Mouse (Mus musculus) C2C12 (cell line): ENCODE data around the gene Rtl6. TPM values are rescaled to one million over a fixed set of nuclear protein-coding genes. Genes with fewer than 3 reads are reported as not detected.

Source experiments
- H3K27me3 ChIP-seq: one replicate; pipeline ENCODE4 v1.6.1; 2011; ENCODE audit not compliant: control insufficient read depth, insufficient read depth, insufficient read length
- H3K36me3 ChIP-seq: one replicate; pipeline ENCODE4 v1.6.1; 2011; ENCODE audit not compliant: control insufficient read depth, insufficient read depth
- H3K4me3 ChIP-seq: one replicate; pipeline ENCODE4 v1.5.1; 2011; ENCODE audit warnings: mild to moderate bottlenecking, control low read depth; ENCODE audit not compliant: poor library complexity, insufficient read depth, severe bottlenecking
- H3K79me2 ChIP-seq: one replicate; pipeline ENCODE4 v1.6.1; 2011; ENCODE audit not compliant: control insufficient read depth, insufficient read depth
- H3K79me3 ChIP-seq: one replicate; pipeline ENCODE4 v1.6.1; 2011; ENCODE audit warnings: low read depth, control low read depth
- H3ac ChIP-seq: one replicate; pipeline ENCODE3; 2011; ENCODE audit warnings: low read depth; ENCODE audit not compliant: control insufficient read depth, insufficient read length
- CEBPB ChIP-seq: IDR thresholded peaks from one replicate; pipeline ENCODE4 v1.6.1; 2011; ENCODE audit warnings: low read depth, mild to moderate bottlenecking, control low read depth, moderate library complexity
- CTCF ChIP-seq: IDR thresholded peaks from one replicate; pipeline ENCODE4 v1.5.1; 2011; ENCODE audit not compliant: control insufficient read depth, insufficient read depth, insufficient read length
- FOSL1 ChIP-seq: IDR thresholded peaks from one replicate; pipeline ENCODE4 v1.8.0; 2011; ENCODE audit warnings: mild to moderate bottlenecking, low read length; ENCODE audit not compliant: poor library complexity, insufficient read depth, severe bottlenecking
- MAX ChIP-seq: IDR thresholded peaks from one replicate; pipeline ENCODE4 v1.6.1; 2011; ENCODE audit warnings: mild to moderate bottlenecking, control low read depth
- MYOD1 ChIP-seq: IDR thresholded peaks from one replicate; pipeline ENCODE4 v1.6.1; 2011; ENCODE audit warnings: low read depth; ENCODE audit not compliant: control insufficient read depth, insufficient read length
- MYOG ChIP-seq: IDR thresholded peaks from one replicate; pipeline ENCODE4 v1.6.1; 2011; ENCODE audit not compliant: control insufficient read depth, insufficient read length; ENCODE audit errors: extremely low read depth
- USF1 ChIP-seq: IDR thresholded peaks from one replicate; pipeline ENCODE4 v1.6.1; 2011; ENCODE audit warnings: low read depth, mild to moderate bottlenecking, control low read depth, moderate library complexity
- polyA plus RNA-seq: library from polyadenylated mRNA; unstranded; fragments of >200 nt; fragmentation: generic; extraction: Trizol; gene quantifications from one replicate; pipeline ENCODE4 v1.2.1, GENCODE M21; 2012; ENCODE audit warnings: missing spikeins

Rtl6 gene
- polyA plus RNA-seq, 1 experiment, result 0.01 TPM

DNA sequence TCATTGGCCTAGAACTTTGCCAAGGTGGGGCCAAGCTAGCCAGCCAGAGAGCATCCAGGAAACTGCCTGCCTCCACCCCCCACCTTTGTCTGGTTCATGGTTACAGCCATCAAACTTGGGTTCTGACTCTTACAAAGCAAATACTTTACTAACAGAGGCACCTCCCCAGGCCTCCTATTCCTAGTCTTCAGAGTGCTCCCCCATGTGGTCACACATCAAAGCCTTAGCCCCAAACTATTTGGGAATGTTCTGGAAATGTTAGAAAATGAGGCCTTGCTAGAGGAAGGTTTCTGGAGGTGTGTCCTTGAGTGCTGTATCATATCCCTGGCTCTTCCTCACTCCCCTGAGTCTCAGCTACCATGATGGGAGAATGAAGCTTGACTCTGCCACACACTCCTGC, 39.4 kb upstream of the Rtl6 start:
- Histone ChIP-seq H3K79me3 (no peaks in the 10 kb centered on the region), H3K79me2 (no peaks in the 10 kb centered on the region), H3K27me3 (peaks cover 42% of the 10 kb centered on the region), H3K4me3 (no peak overlapping the region), H3ac (no peak overlapping the region), H3K36me3 (no peaks in the 10 kb centered on the region)
- no peak for TF ChIP-seq MAX
- TF ChIP-seq CTCF, result no peak
- TF ChIP-seq MYOD1, result no peak
- no peak for TF ChIP-seq USF1
- TF ChIP-seq MYOG, result no peak
- TF ChIP-seq FOSL1, result no peak

DNA sequence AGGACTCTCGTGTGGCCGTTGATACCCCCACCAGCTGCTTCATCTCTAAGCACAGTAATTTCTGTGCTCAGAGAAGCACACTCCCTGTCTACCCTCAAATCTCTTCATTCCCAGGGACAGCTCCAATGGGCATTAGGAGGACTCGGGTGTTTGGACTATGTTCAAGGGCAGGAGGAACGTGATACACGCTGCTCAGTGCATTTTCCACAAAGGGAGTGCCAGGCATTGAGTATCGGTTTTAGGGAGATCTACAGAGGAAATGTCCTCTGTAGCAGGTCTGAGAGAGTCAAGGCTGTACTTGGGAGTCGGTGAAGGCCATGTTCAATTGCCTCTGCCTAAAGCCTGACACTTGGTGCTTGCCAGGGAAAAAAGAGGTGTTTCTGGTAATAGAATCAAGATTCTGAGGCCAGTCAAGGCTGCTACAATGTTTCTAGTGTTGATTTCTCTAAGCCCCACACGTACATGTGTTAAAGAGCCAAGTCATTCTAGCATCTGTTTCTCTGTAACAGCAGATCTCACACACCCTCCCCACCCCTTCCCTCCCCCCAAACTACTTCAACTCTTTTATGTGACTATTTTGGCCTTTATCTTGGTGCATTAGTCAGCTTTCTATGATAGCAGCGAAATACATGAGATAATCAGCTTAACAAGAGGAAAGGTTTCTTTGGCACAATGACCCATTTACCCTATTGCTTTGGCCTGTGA, 37.8 kb upstream of the Rtl6 start:
- H3K4me3 ChIP-seq, result no peak overlapping the region
- H3K27me3 ChIP-seq, result peaks cover 53% of the 10 kb centered on the region
- no peaks in the 10 kb centered on the region for H3K36me3 ChIP-seq
- H3K79me3 ChIP-seq, result no peaks in the 10 kb centered on the region
- H3K79me2 ChIP-seq, result no peaks in the 10 kb centered on the region
- no peak for TF ChIP-seq MYOD1
- TF ChIP-seq FOSL1, result no peak
- TF ChIP-seq CEBPB, result no peak
- TF ChIP-seq USF1, result no peak
- TF ChIP-seq MAX, result no peak
- no peak for TF ChIP-seq MYOG
- no peak for TF ChIP-seq CTCF
- no peak overlapping the region for H3ac ChIP-seq

DNA sequence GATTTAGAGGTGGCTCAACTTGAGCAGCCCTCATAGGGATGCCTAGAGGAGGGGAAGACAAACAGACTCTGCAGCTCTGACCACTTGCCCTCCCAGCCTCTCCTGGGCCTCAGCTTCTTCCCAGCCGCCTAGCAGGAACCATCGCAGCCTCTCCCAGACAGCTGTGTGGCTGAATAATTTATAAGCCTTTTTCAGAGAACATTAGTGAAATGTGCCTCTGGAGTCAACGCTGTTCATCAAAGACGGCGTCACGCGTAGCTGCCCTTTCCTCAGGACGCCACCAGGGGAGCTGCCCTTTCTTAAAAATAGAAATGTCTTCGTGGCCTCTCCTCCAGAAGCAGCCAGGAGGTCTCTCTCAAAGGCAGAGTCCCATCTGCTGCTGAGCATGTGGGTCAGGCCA, 35.9 kb upstream of the Rtl6 start:
- H3K79me3 ChIP-seq, result no peaks in the 10 kb centered on the region
- no peak overlapping the region for H3K4me3 ChIP-seq
- TF ChIP-seq MAX, result no peak
- TF ChIP-seq MYOG, result no peak
- no peak for TF ChIP-seq FOSL1
- TF ChIP-seq CTCF, result no peak
- TF ChIP-seq CEBPB, result no peak
- TF ChIP-seq MYOD1, result no peak
- TF ChIP-seq USF1, result no peak
- H3K36me3 ChIP-seq, result no peaks in the 10 kb centered on the region
- peaks cover 61% of the 10 kb centered on the region for H3K27me3 ChIP-seq
- no peak overlapping the region for H3ac ChIP-seq
- H3K79me2 ChIP-seq, result no peaks in the 10 kb centered on the region

DNA sequence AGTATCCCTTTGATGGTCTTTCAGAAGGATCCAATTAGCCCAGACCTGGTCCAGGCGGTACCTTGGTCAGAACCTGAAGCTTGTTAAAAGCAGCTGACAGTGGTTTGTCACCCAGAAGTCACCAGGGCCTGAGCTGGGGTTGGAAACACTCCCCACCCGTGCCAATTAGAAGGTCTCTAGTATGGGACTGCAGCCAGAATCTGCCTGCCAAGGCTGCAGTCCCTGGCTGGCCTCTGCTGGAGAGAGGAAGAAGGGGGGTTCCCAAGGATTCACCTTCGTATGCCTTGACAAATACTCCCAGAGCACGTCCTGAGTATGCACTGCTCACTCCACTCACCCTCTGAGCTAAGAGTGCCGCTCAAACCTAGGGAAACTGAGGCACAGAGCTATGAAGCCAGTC, 34.6 kb upstream of the Rtl6 start:
- no peaks in the 10 kb centered on the region for H3K36me3 ChIP-seq
- H3K79me2 ChIP-seq, result no peaks in the 10 kb centered on the region
- TF ChIP-seq CEBPB (no peak), FOSL1 (no peak), MAX (no peak), CTCF (no peak)
- H3K27me3 ChIP-seq, result peaks cover 67% of the 10 kb centered on the region
- no peaks in the 10 kb centered on the region for H3K79me3 ChIP-seq
- no peak overlapping the region for H3K4me3 ChIP-seq
- no peak overlapping the region for H3ac ChIP-seq

DNA sequence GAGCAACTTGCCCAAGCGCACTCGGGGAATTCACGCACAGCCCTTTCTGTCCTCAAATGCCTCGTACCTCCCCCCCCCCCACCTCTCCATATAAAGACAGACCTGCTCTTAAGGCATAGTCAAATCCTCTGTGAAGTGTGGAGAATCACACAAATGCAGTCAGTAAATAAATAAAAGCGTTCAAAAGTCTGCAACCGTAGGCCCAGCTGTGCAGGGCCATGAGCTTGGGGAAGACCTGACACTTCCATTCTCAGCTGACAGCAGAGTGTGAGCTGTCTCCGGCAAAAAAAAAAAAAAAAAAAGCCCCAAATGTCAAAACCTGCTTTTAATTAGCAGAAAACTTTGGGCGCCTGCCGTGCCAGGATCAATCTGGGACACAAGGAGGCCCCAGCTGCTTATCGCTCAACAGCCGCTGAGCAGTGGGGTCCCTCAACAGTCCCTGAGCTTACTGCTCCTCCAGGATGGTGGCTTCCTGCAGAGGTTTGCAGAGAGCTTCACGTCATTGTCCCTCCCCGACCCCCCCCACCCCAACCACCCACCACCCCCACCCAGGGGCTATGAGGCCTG, 34.0 kb upstream of the Rtl6 start:
- Histone ChIP-seq H3K79me3 (no peaks in the 10 kb centered on the region), H3K27me3 (peaks cover 67% of the 10 kb centered on the region), H3K4me3 (no peak overlapping the region), H3ac (no peak overlapping the region), H3K36me3 (no peaks in the 10 kb centered on the region), H3K79me2 (no peaks in the 10 kb centered on the region)
- no peak for TF ChIP-seq CTCF
- no peak for TF ChIP-seq MYOD1
- TF ChIP-seq USF1, result no peak
- no peak for TF ChIP-seq MAX
- TF ChIP-seq FOSL1, result no peak
- TF ChIP-seq CEBPB, result no peak
- no peak for TF ChIP-seq MYOG

DNA sequence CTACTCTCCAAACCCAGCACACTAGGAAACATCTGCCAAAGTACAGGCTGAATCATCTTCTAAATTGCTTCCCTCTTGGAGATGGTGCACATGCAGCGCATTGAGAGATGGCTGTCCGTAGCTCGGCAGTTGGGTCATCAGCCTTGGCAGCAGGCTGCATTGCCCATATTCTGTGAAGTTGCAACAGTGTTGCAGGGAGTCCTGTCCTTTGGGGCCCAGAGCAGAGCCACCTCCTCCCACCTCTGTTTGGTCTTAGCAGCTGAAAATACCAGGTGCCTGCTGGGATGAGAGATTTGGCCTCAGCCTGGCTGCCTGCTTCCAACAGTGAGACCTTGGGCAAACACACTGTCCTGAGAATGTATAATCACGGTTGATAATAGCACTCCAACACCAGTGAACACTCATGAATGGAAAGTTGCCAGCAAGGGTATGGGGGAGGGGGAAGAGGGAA, 30.8 kb upstream of the Rtl6 start:
- TF ChIP-seq MYOG, result no peak
- TF ChIP-seq MYOD1, result no peak
- TF ChIP-seq USF1, result no peak
- TF ChIP-seq CTCF, result no peak
- TF ChIP-seq CEBPB, result no peak
- TF ChIP-seq MAX, result no peak
- no peak for TF ChIP-seq FOSL1
- no peaks in the 10 kb centered on the region for H3K36me3 ChIP-seq
- H3K4me3 ChIP-seq, result no peak overlapping the region
- H3K79me2 ChIP-seq, result no peaks in the 10 kb centered on the region
- peaks cover 49% of the 10 kb centered on the region for H3K27me3 ChIP-seq
- H3ac ChIP-seq, result no peak overlapping the region
- no peaks in the 10 kb centered on the region for H3K79me3 ChIP-seq
